16 mouse cellular contexts compared by ENCODE assay signal in the genomic region with DNA sequence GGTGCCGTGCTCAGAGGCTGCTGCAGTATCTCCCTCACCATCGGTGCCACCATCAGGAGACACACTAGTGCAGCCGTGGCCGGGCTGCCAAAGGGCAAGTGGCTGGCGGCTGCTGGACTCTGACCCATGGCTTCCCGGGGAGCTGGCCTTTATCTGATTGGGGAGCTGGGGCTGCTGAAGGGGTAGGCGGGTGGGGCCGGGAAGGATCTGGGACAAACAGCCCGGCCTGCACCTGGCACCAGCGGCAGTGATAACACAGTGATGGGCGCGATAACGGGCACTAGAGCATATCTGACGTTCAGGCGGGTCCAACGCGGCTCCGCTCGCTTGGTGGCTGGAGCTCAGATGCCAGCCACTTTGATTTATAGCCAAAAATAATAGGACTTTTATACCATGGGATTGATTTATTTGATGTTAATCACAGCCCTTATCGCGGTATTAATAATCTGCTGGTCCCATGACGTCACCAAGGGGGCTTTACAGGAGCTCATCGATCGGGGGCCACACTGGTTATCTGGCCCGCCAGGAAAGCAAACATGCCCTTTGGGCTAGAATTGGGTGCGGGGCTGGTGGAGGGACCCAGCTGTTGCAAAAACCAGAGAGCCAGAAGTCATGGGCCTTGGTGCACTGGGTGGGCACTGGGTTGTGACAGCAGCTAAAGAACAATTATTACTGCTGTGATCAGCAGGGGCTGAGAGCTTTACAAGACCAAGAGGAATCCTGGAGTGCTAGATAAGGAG. TPM values are rescaled to one million over a fixed set of nuclear protein-coding genes. Genes with fewer than 3 reads are reported as not detected.
DNase-seq lines count a peak whose midpoint lies in the region; ATAC-seq lines count a peak whose summit lies in the region.
"Had no signal": no experiment of that assay in that cellular context is flagged by ENCODE, and none has a peak within 500 bp of the region (broad histone marks: within the 10 kb centered on the region; RNA-seq: fewer than 3 reads in every experiment).

No protein-coding gene starts in this region.

- H3K27me3 ChIP-seq in erythroblast, embryonic 14.5 days (ENCODE audit: control insufficient read depth): no peaks in the 10 kb centered on the region
- H3K27me3 ChIP-seq in midbrain, embryonic 14.5 days (ENCODE audit: control insufficient read depth, insufficient read depth, low read length): no peaks in the 10 kb centered on the region
- H3K27me3 ChIP-seq in midbrain, embryonic 13.5 days: no peaks in the 10 kb centered on the region
- no peaks in the 10 kb centered on the region for H3K27me3 ChIP-seq in stomach, embryonic 14.5 days (ENCODE audit: control insufficient read depth, insufficient read depth, low read length)
- H3K27me3 ChIP-seq: limb, embryonic 12.5 days had no signal

- H3K9me3 ChIP-seq in erythroblast, embryonic 14.5 days (ENCODE audit: control insufficient read depth, low read length): no peaks in the 10 kb centered on the region
- no peaks in the 10 kb centered on the region for H3K9me3 ChIP-seq in midbrain, embryonic 14.5 days (ENCODE audit: control insufficient read depth, low read length)
- no peaks in the 10 kb centered on the region for H3K9me3 ChIP-seq in midbrain, embryonic 13.5 days
- no peaks in the 10 kb centered on the region for H3K9me3 ChIP-seq in stomach, embryonic 14.5 days (ENCODE audit: control insufficient read depth, low read depth, low read length)
- H3K9me3 ChIP-seq: forebrain, embryonic 10.5 days; limb, embryonic 12.5 days had no signal

- ATAC-seq in erythroblast, adult 5-6 weeks (replicated peaks; ENCODE audit: low FRiP score, poor library complexity, severe bottlenecking): no peak
- ATAC-seq in midbrain, embryonic 14.5 days (ENCODE audit: low FRiP score, low TSS enrichment): no peak
- ATAC-seq in midbrain, embryonic 13.5 days: no peak
- ATAC-seq in stomach, embryonic 14.5 days (ENCODE audit: insufficient number of reproducible peaks, insufficient read depth, low FRiP score, low read depth): peak; percentile 5; the same call in 1 of the 2 replicates

- H3K4me1 ChIP-seq in erythroblast, embryonic 14.5 days (ENCODE audit: control insufficient read depth): peaks cover 100% of the 10 kb centered on the region
- 0 out of 2 replicates have a peak, but pooled peaks cover 6% of the 10 kb centered on the region for H3K4me1 ChIP-seq in midbrain, embryonic 14.5 days (ENCODE audit: control insufficient read depth, insufficient read depth, low read length)
- H3K4me1 ChIP-seq in midbrain, embryonic 13.5 days (replicated peaks): peaks cover 39% of the 10 kb centered on the region
- peaks cover 17% of the 10 kb centered on the region; the same call in 1 of the 2 replicates for H3K4me1 ChIP-seq in stomach, embryonic 14.5 days (ENCODE audit: control insufficient read depth, insufficient read depth, low read length)

- peak overlapping the region; percentile 36 for H3K4me3 ChIP-seq in erythroblast, embryonic 14.5 days (replicated peaks)
- H3K4me3 ChIP-seq in midbrain, embryonic 14.5 days (replicated peaks; ENCODE audit: low read depth, low read length): no peak overlapping the region
- H3K4me3 ChIP-seq in midbrain, embryonic 13.5 days (replicated peaks): no peak overlapping the region
- no peak overlapping the region for H3K4me3 ChIP-seq in stomach, embryonic 14.5 days (ENCODE audit: low read depth, low read length)
- H3K4me3 ChIP-seq: forebrain, embryonic 10.5 days; gastrocnemius, adult 2 months; limb, embryonic 12.5 days had no signal

- no peak overlapping the region for H3K4me2 ChIP-seq in midbrain, embryonic 14.5 days (ENCODE audit: low read length)
- H3K4me2 ChIP-seq in midbrain, embryonic 13.5 days (replicated peaks): no peak overlapping the region
- H3K4me2 ChIP-seq in stomach, embryonic 14.5 days (replicated peaks; ENCODE audit: low read depth, low read length): no peak overlapping the region
- H3K4me2 ChIP-seq: limb, embryonic 12.5 days had no signal

- H3K27ac ChIP-seq in midbrain, embryonic 14.5 days (replicated peaks; ENCODE audit: low read depth, low read length): peak overlapping the region; percentile 38; the same call in 1 of the 2 replicates
- no peak overlapping the region; the same call in 1 of the 2 replicates for H3K27ac ChIP-seq in midbrain, embryonic 13.5 days
- H3K27ac ChIP-seq in stomach, embryonic 14.5 days (ENCODE audit: low read length): peak overlapping the region; percentile 30; the same call in 1 of the 2 replicates
- H3K27ac ChIP-seq: gastrocnemius, adult 2 months; limb, embryonic 12.5 days had no signal

- H3K9ac ChIP-seq in midbrain, embryonic 14.5 days (replicated peaks; ENCODE audit: low read length): no peak overlapping the region
- H3K9ac ChIP-seq in midbrain, embryonic 13.5 days (replicated peaks): no peak overlapping the region
- 0 out of 2 replicates have a peak overlapping the region, but pooled peaks have one; percentile 10 for H3K9ac ChIP-seq in stomach, embryonic 14.5 days (replicated peaks; ENCODE audit: low read depth, low read length)
- H3K9ac ChIP-seq: limb, embryonic 12.5 days had no signal

- H3K36me3 ChIP-seq in erythroblast, embryonic 14.5 days (ENCODE audit: control insufficient read depth): peaks cover 100% of the 10 kb centered on the region
- H3K36me3 ChIP-seq in midbrain, embryonic 14.5 days (ENCODE audit: control insufficient read depth, insufficient read depth, low read length): no peaks in the 10 kb centered on the region; the same call in 1 of the 2 replicates
- H3K36me3 ChIP-seq in midbrain, embryonic 13.5 days: no peaks in the 10 kb centered on the region
- peaks cover 8% of the 10 kb centered on the region for H3K36me3 ChIP-seq in stomach, embryonic 14.5 days (ENCODE audit: control insufficient read depth, insufficient read depth, low read length)
- H3K36me3 ChIP-seq: forebrain, embryonic 10.5 days; limb, embryonic 12.5 days had no signal

- WGBS in midbrain, embryonic 14.5 days: 71% methylated on average over 26 of the region's 26 CpGs
- 69% methylated on average over 26 of the region's 26 CpGs for WGBS in midbrain, embryonic 13.5 days
- WGBS in stomach, embryonic 14.5 days: 76% methylated on average over 26 of the region's 26 CpGs

- no peak for DNase-seq in midbrain, embryonic 14.5 days
- DNase-seq in kidney, postnatal 36 days: peak; percentile 39 to 66
- DNase-seq in right cerebral cortex, adult 18-20 months: no peak
- DNase-seq in cerebellum, postnatal 25 days: no peak
- DNase-seq: adrenal gland, adult 8-10 months; gastrocnemius, adult 2 months; right cerebral cortex, postnatal 25 days; thymus, adult 18-20 months had no signal

RNA-seq across cellular contexts. Expression of gene Zfpm1, which starts 24.9 kb away (rescaled TPM):
- polyA plus RNA-seq in erythroblast, embryonic 14.5 days (2012): 331 and 361 TPM in 2 replicates
- total RNA-seq in erythroblast, adult 5-6 weeks (2015; ENCODE audit: low replicate concordance): 54.2 and 55.4 TPM in 2 replicates
- total RNA-seq in erythroblast, adult 5-6 weeks (2017; ENCODE audit: low replicate concordance): 196 and 459 TPM in 2 replicates
- 2.3 TPM in 2 replicates for polyA plus RNA-seq in midbrain, embryonic 14.5 days (2014; fragmentation: Nextera tagmentation; extraction: Ambion mirVana)
- polyA plus RNA-seq in midbrain, embryonic 13.5 days (2015; fragmentation: Nextera tagmentation; extraction: Ambion mirVana): 1.5 and 2.1 TPM in 2 replicates
- polyA plus RNA-seq in stomach, embryonic 14.5 days (2014; fragmentation: Nextera tagmentation; extraction: Ambion mirVana): 3.1 TPM in 2 replicates

RNA-seq across cellular contexts. Expression of gene Trhr2, which starts 53.7 kb away (rescaled TPM):
- not detected in 2 replicates for polyA plus RNA-seq in erythroblast, embryonic 14.5 days (2012)
- total RNA-seq in erythroblast, adult 5-6 weeks (2015; ENCODE audit: low replicate concordance): not detected in 2 replicates
- not detected in 2 replicates for total RNA-seq in erythroblast, adult 5-6 weeks (2017; ENCODE audit: low replicate concordance)
- polyA plus RNA-seq in midbrain, embryonic 14.5 days (2014; fragmentation: Nextera tagmentation; extraction: Ambion mirVana): not detected in 2 replicates
- polyA plus RNA-seq in midbrain, embryonic 13.5 days (2015; fragmentation: Nextera tagmentation; extraction: Ambion mirVana): not detected in 2 replicates
- polyA plus RNA-seq in stomach, embryonic 14.5 days (2014; fragmentation: Nextera tagmentation; extraction: Ambion mirVana): not detected in 2 replicates
- total RNA-seq: adrenal gland, adult 8-10 months; gastrocnemius, adult 2 months had no signal
- polyA plus RNA-seq: forebrain, embryonic 10.5 days; heart, postnatal 0 days; limb, embryonic 12.5 days; neural tube, embryonic 11.5 days had no signal

Comparison
In these comparisons a context has a peak if more than half of its experiments do, and no peak if none do; other contexts are left out.
1. DNase-seq: peak in kidney, postnatal 36 days (2 of 2); none in midbrain, embryonic 14.5 days (single experiment), right cerebral cortex, adult 18-20 months (single experiment) and cerebellum, postnatal 25 days (0 of 2).
2. RNA of gene Zfpm1, which starts 24.9 kb away (polyA plus RNA-seq): 331 to 361 TPM in erythroblast, embryonic 14.5 days; 3.1 TPM in stomach, embryonic 14.5 days, 2.3 TPM in midbrain, embryonic 14.5 days and 1.5 to 2.1 TPM in midbrain, embryonic 13.5 days; every median in the first group is over 10 times any median in the second.